ENCODE assay signal across 21 mouse cellular contexts in genomic region chr15:51320366-51320894, GRCm38 (mm10).
DNase-seq lines count a peak whose midpoint lies in the region; ATAC-seq and TF ChIP-seq lines count a peak whose summit lies in the region.
"Had no signal": no experiment of that assay in that cellular context is flagged by ENCODE, and none has a peak within 500 bp of the region (broad histone marks: within the 10 kb centered on the region; RNA-seq: fewer than 3 reads in every experiment).

No protein-coding gene starts in this region.

- 78% methylated on average over 10 of the region's 10 CpGs for WGBS in heart, embryonic 10.5 days
- WGBS in midbrain, embryonic 14.5 days: 80% methylated on average over 10 of the region's 10 CpGs

- TF ChIP-seq CTCF in gastrocnemius, adult 2 months (IDR thresholded peaks at IDR 0.05): no peak
- no peak for TF ChIP-seq CTCF in layer of hippocampus, adult 2 months (conservative IDR thresholded peaks at IDR 0.05)

- no peak for ATAC-seq in midbrain, embryonic 14.5 days (ENCODE audit: low FRiP score, low TSS enrichment)
- ATAC-seq: forebrain, postnatal 0 days; inflammation-experienced regulatory T-cells, adult 6 months; liver, embryonic 12.5 days; midbrain, embryonic 16.5 days had no signal

- no peak overlapping the region for H3K4me2 ChIP-seq in midbrain, embryonic 14.5 days (ENCODE audit: low read length)
- H3K4me2 ChIP-seq: hindbrain, embryonic 12.5 days; liver, embryonic 12.5 days had no signal

- no peak overlapping the region for H3K4me3 ChIP-seq in heart, embryonic 10.5 days
- peak overlapping the region; percentile 33 for H3K4me3 ChIP-seq in gastrocnemius, adult 2 months
- H3K4me3 ChIP-seq in layer of hippocampus, adult 2 months: no peak overlapping the region
- no peak overlapping the region for H3K4me3 ChIP-seq in midbrain, embryonic 14.5 days (replicated peaks; ENCODE audit: low read depth, low read length)
- H3K4me3 ChIP-seq: hindbrain, embryonic 12.5 days; left cerebral cortex, adult 2 months; liver, embryonic 12.5 days; megakaryocyte, embryonic 14.5 days had no signal

- 0 out of 2 replicates have a peak, but pooled peaks cover 5% of the 10 kb centered on the region for H3K27me3 ChIP-seq in heart, embryonic 10.5 days (ENCODE audit: insufficient read depth, poor library complexity, severe bottlenecking)
- H3K27me3 ChIP-seq in midbrain, embryonic 14.5 days (ENCODE audit: control insufficient read depth, insufficient read depth, low read length): no peaks in the 10 kb centered on the region
- H3K27me3 ChIP-seq: CH12.LX; hindbrain, embryonic 12.5 days; liver, embryonic 12.5 days; megakaryocyte, embryonic 14.5 days had no signal

- no peak overlapping the region for H3K9ac ChIP-seq in midbrain, embryonic 14.5 days (replicated peaks; ENCODE audit: low read length)
- H3K9ac ChIP-seq: forebrain, postnatal 0 days; hindbrain, embryonic 12.5 days; liver, embryonic 12.5 days had no signal

- peak; percentile 90 for DNase-seq in heart, adult 11 months
- DNase-seq in heart, embryonic 10.5 days (ENCODE audit: low spot score): no peak
- peak; percentile 57 for DNase-seq in 3134 (ENCODE audit: extremely low read depth, insufficient read length, low spot score)
- DNase-seq in gastrocnemius, adult 2 months: peak; percentile 42
- peak; percentile 6 for DNase-seq in heart, postnatal 25 days (ENCODE audit: low spot score)
- no peak for DNase-seq in layer of hippocampus, adult 2 months (ENCODE audit: low spot score in 2 of 2)
- DNase-seq in midbrain, embryonic 14.5 days: no peak
- DNase-seq in left cerebral cortex, postnatal 36 days (ENCODE audit: low spot score in 2 of 2): no peak
- DNase-seq: cerebellum, adult 9-11 months; forebrain, postnatal 0 days; kidney, adult 8-10 months; kidney, postnatal 14 days; lung, adult 2 months; thymus, postnatal 36 days had no signal

- intact Hi-C loops in gastrocnemius, adult 2 months (cut with DNase I): no loop called here
- intact Hi-C loops in heart, postnatal 25 days (cut with DNase I): no loop called here
- intact Hi-C loops in left cerebral cortex, postnatal 36 days (cut with DNase I): no loop called here

- no peaks in the 10 kb centered on the region for H3K36me3 ChIP-seq in heart, embryonic 10.5 days
- H3K36me3 ChIP-seq in midbrain, embryonic 14.5 days (ENCODE audit: control insufficient read depth, insufficient read depth, low read length): no peaks in the 10 kb centered on the region
- H3K36me3 ChIP-seq: hindbrain, embryonic 12.5 days; liver, embryonic 12.5 days had no signal

- no peaks in the 10 kb centered on the region for H3K9me3 ChIP-seq in heart, embryonic 10.5 days
- H3K9me3 ChIP-seq in midbrain, embryonic 14.5 days (ENCODE audit: control insufficient read depth, low read length): no peaks in the 10 kb centered on the region
- H3K9me3 ChIP-seq: hindbrain, embryonic 12.5 days; liver, embryonic 12.5 days had no signal

- no peaks in the 10 kb centered on the region for H3K4me1 ChIP-seq in heart, embryonic 10.5 days
- H3K4me1 ChIP-seq in midbrain, embryonic 14.5 days (ENCODE audit: control insufficient read depth, insufficient read depth, low read length): no peaks in the 10 kb centered on the region
- H3K4me1 ChIP-seq: hindbrain, embryonic 12.5 days; liver, embryonic 12.5 days; megakaryocyte, embryonic 14.5 days had no signal

- H3K27ac ChIP-seq in heart, embryonic 10.5 days: no peak overlapping the region
- peak overlapping the region; percentile 28 for H3K27ac ChIP-seq in gastrocnemius, adult 2 months
- no peak overlapping the region for H3K27ac ChIP-seq in layer of hippocampus, adult 2 months
- H3K27ac ChIP-seq in midbrain, embryonic 14.5 days (replicated peaks; ENCODE audit: low read depth, low read length): no peak overlapping the region
- H3K27ac ChIP-seq: hindbrain, embryonic 12.5 days; left cerebral cortex, adult 2 months; liver, embryonic 12.5 days had no signal

Comparison
In these comparisons a context has a peak if more than half of its experiments do, and no peak if none do; other contexts are left out.
1. DNase-seq: peak in heart, adult 11 months (single experiment), 3134 (single experiment), gastrocnemius, adult 2 months (single experiment) and heart, postnatal 25 days (single experiment); none in heart, embryonic 10.5 days (single experiment), layer of hippocampus, adult 2 months (0 of 2), midbrain, embryonic 14.5 days (single experiment) and left cerebral cortex, postnatal 36 days (0 of 2).